Mouse (Mus musculus) liver, adult 2 months (tissue): ENCODE measurements around the gene Plcg1. TPM values are rescaled to one million over a fixed set of nuclear protein-coding genes. Genes with fewer than 3 reads are reported as not detected.

Experiments used
- DNase-seq: peaks from one replicate; pipeline ENCODE4 v3.0.0-alpha.2; 2011; ENCODE audit warnings: low read depth, low spot score; ENCODE audit errors: extremely low read depth
- H3K27ac ChIP-seq: fragments of 200-500 bp; replicated peaks from 2 replicates; pipeline ENCODE4 v1.5.1; 2012; ENCODE audit warnings: low read depth, mild to moderate bottlenecking, control low read depth, inconsistent platforms, low read length; ENCODE audit not compliant: insufficient read depth
- H3K27me3 ChIP-seq: fragments of 200-500 bp; 2 replicates; pipeline ENCODE4 v1.6.1; 2012; ENCODE audit warnings: mild to moderate bottlenecking, moderate library complexity, low read length, inconsistent platforms; ENCODE audit not compliant: control insufficient read depth, insufficient read depth
- H3K36me3 ChIP-seq: fragments of 200-500 bp; 2 replicates; pipeline ENCODE4 v1.6.1; 2012; ENCODE audit warnings: low read length, inconsistent platforms; ENCODE audit not compliant: control insufficient read depth, insufficient read depth
- H3K4me1 ChIP-seq: fragments of 200-500 bp; 2 replicates; pipeline ENCODE4 v1.6.1; 2011; ENCODE audit warnings: low read length; ENCODE audit not compliant: control insufficient read depth, insufficient read depth
- H3K4me3 ChIP-seq: fragments of 200-500 bp; 2 replicates; pipeline ENCODE4 v1.5.1; 2011; ENCODE audit warnings: low read depth, mild to moderate bottlenecking, control low read depth, low read length, moderate library complexity; ENCODE audit not compliant: insufficient read depth
- H3K79me2 ChIP-seq: fragments of 200-500 bp; 2 replicates; pipeline ENCODE4 v1.6.1; 2012; ENCODE audit warnings: inconsistent platforms, mild to moderate bottlenecking, low read length, moderate library complexity; ENCODE audit not compliant: control insufficient read depth, insufficient read depth
- H3K9ac ChIP-seq: fragments of 200-500 bp; 2 replicates; pipeline ENCODE4 v1.6.1; 2012; ENCODE audit warnings: low read depth, mild to moderate bottlenecking, control low read depth, inconsistent platforms, low read length
- CTCF ChIP-seq: fragments of 200-500 bp; IDR thresholded peaks from 2 replicates; pipeline ENCODE4 v1.5.1; 2011; ENCODE audit warnings: low read depth, low read length, control low read depth
- POLR2A ChIP-seq: fragments of 200-500 bp; IDR thresholded peaks from 2 replicates; pipeline ENCODE4 v1.6.1; 2011; ENCODE audit warnings: low read length, control low read depth; ENCODE audit not compliant: insufficient read depth; ENCODE audit errors: extremely low read depth
- WGBS: fragments of 180-500 bp; shearing (Covaris S2); methylation state at CpG from one replicate; pipeline ENCODE4 v1.1.7; 2018; 5-methylcytosine and 5-hydroxymethylcytosine counted together
- polyA plus RNA-seq: library from polyadenylated mRNA; depleted of rRNA; stranded (reverse); fragments of >200 nt; gene quantifications from 2 replicates; pipeline ENCODE4 v1.2.3, GENCODE M21; 2012
- total RNA-seq: library from RNA; depleted of rRNA; stranded (reverse); fragments of >200 nt; gene quantifications from 2 replicates; pipeline ENCODE4 v1.2.3, GENCODE M21; 2014

Plcg1 gene
- total and polyA plus RNA-seq, 2 experiments = 30.0 to 40.9 TPM

- Histone ChIP-seq H3K4me3 (no peak overlapping the region), H3K27ac (no peak overlapping the region), H3K9ac (no peak overlapping the region), H3K79me2 (no peaks in the 10 kb centered on the region), H3K27me3 (no peaks in the 10 kb centered on the region), H3K4me1 (no peaks in the 10 kb centered on the region; the same call in 1 of the 2 replicates), H3K36me3 (peaks cover 40% of the 10 kb centered on the region)
- no peak for TF ChIP-seq CTCF
- no peak for TF ChIP-seq POLR2A
- 90% methylated on average over 6 of the region's 6 CpGs for WGBS
- no peak for DNase-seq
Measured at GRCm38 (mm10) chr2:160756583-160757203, 25.6 kb downstream of the Plcg1 start.

GRCm38 (mm10) chr2:160760433-160761184 lies 29.5 kb downstream of the Plcg1 start:
- WGBS = 77% methylated on average over 9 of the region's 9 CpGs
- 0 out of 2 replicates have a peak overlapping the region, but pooled peaks have one; percentile 17 for H3K27ac ChIP-seq
- DNase-seq = peak; percentile 60
- no peaks in the 10 kb centered on the region; the same call in 1 of the 2 replicates for H3K4me1 ChIP-seq
- H3K4me3 ChIP-seq = no peak overlapping the region
- H3K79me2 ChIP-seq = no peaks in the 10 kb centered on the region
- peak; percentile 85 for TF ChIP-seq CTCF
- TF ChIP-seq POLR2A = no peak
- no peaks in the 10 kb centered on the region for H3K27me3 ChIP-seq
- H3K36me3 ChIP-seq = peaks cover 27% of the 10 kb centered on the region
- no peak overlapping the region for H3K9ac ChIP-seq

DNA sequence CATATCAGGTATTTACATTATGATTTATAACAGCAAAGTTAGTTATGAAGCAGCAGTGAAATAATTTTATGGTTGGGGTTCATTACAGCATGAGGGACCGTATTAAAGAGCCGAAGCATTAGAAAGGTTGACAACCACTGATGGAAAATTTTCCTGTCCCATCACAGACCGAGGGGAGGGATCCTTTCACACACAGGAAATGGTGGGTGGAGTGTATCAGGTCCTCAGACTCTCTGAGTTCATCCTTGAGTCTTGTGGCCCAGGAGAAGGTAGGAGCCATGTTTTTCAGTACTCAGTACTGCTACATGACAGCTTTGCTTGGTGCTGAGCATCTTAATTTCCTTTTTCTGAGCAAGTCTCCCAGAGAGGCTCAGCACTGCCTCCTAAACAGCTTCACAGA lies 32.7 kb downstream of the Plcg1 start:
- H3K27ac ChIP-seq = no peak overlapping the region
- H3K9ac ChIP-seq = no peak overlapping the region
- peaks cover 10% of the 10 kb centered on the region for H3K36me3 ChIP-seq
- H3K79me2 ChIP-seq = no peaks in the 10 kb centered on the region
- TF ChIP-seq POLR2A (no peak), CTCF (no peak)
- 75% methylated on average over 3 of the region's 3 CpGs for WGBS
- no peak for DNase-seq
- H3K4me1 ChIP-seq = peaks cover 3% of the 10 kb centered on the region; the same call in 1 of the 2 replicates
- H3K4me3 ChIP-seq = no peak overlapping the region
- no peaks in the 10 kb centered on the region for H3K27me3 ChIP-seq

DNA sequence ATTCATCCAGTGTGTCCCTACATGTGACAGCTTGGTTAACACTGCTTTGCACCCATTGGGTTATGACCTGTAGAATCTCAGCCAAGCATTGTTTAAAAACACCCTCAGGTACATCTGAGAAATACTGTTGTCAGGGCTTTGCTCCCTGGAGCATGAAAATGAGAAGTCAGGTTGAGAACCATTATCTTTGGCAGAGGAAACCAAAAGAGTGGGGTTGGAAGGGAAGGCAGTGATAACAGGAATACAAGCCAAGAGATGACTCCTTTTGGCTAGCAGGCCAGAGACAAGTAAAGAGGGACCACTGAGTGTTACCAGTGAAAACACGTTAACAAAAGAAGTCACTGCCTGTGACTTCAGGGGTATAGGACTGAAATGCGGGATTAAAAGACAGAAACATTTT lies 33.3 kb downstream of the Plcg1 start:
- Histone ChIP-seq H3K27me3 (no peaks in the 10 kb centered on the region), H3K79me2 (no peaks in the 10 kb centered on the region), H3K9ac (no peak overlapping the region), H3K36me3 (peaks cover 11% of the 10 kb centered on the region), H3K4me1 (peaks cover 3% of the 10 kb centered on the region; the same call in 1 of the 2 replicates), H3K27ac (no peak overlapping the region), H3K4me3 (no peak overlapping the region)
- TF ChIP-seq POLR2A (no peak), CTCF (no peak)
- 88% methylated on average over 2 of the region's 2 CpGs for WGBS
- no peak for DNase-seq

GRCm38 (mm10) chr2:160765096-160765495 lies 34.0 kb downstream of the Plcg1 start:
- DNase-seq = no peak
- Histone ChIP-seq H3K4me1 (peaks cover 3% of the 10 kb centered on the region; the same call in 1 of the 2 replicates), H3K9ac (no peak overlapping the region), H3K36me3 (peaks cover 15% of the 10 kb centered on the region), H3K27ac (no peak overlapping the region), H3K4me3 (no peak overlapping the region), H3K27me3 (no peaks in the 10 kb centered on the region), H3K79me2 (no peaks in the 10 kb centered on the region)
- 57% methylated on average over 3 of the region's 3 CpGs for WGBS
- no peak for TF ChIP-seq POLR2A
- no peak for TF ChIP-seq CTCF
